Mouse (Mus musculus) spleen, adult 2 months (tissue): ENCODE measurements around the gene Mia2. TPM values are rescaled to one million over a fixed set of nuclear protein-coding genes. Genes with fewer than 3 reads are reported as not detected.

ENCODE experiments used
- DNase-seq, 2 experiments: peaks; one replicate each; pipeline versions ENCODE4 v3.0.0 to v3.0.0-alpha.2; 2012 to 2021; ENCODE audit warnings: low spot score in 2 of 2, low read depth in 1 of 2
- H3K27ac ChIP-seq: fragments of 200-500 bp; 2 replicates; pipeline ENCODE4 v1.5.1; 2012; ENCODE audit warnings: low read length, inconsistent platforms; ENCODE audit not compliant: insufficient read depth
- H3K27me3 ChIP-seq: fragments of 200-500 bp; 2 replicates; pipeline ENCODE4 v1.6.1; 2012; ENCODE audit warnings: mild to moderate bottlenecking, moderate library complexity, low read length, inconsistent platforms; ENCODE audit not compliant: control insufficient read depth, insufficient read depth
- H3K36me3 ChIP-seq: fragments of 200-500 bp; 2 replicates; pipeline ENCODE4 v1.6.1; 2012; ENCODE audit warnings: mild to moderate bottlenecking, low read length, inconsistent platforms; ENCODE audit not compliant: control insufficient read depth, insufficient read depth
- H3K4me1 ChIP-seq: fragments of 200-500 bp; 2 replicates; pipeline ENCODE4 v1.6.1; 2011; ENCODE audit warnings: inconsistent platforms; ENCODE audit not compliant: control insufficient read depth, insufficient read depth, insufficient read length
- H3K4me3 ChIP-seq: fragments of 200-500 bp; 2 replicates; pipeline ENCODE4 v1.5.1; 2011; ENCODE audit warnings: mild to moderate bottlenecking, inconsistent platforms; ENCODE audit not compliant: insufficient read depth, insufficient read length; ENCODE audit errors: extremely low read depth
- CTCF ChIP-seq: fragments of 200-500 bp; IDR thresholded peaks from 2 replicates; pipeline ENCODE4 v1.5.1; 2011; ENCODE audit warnings: mild to moderate bottlenecking, inconsistent platforms; ENCODE audit not compliant: insufficient read depth, insufficient read length, insufficient replicate concordance; ENCODE audit errors: extremely low read depth
- POLR2A ChIP-seq: fragments of 200-500 bp; IDR thresholded peaks from 2 replicates; pipeline ENCODE4 v1.6.1; 2011; ENCODE audit warnings: low read depth, low read length, inconsistent platforms
- WGBS: fragments of 180-500 bp; shearing (Covaris S2); methylation state at CpG from one replicate; pipeline ENCODE4 v1.1.7; 2018; 5-methylcytosine and 5-hydroxymethylcytosine counted together
- polyA plus RNA-seq: library from polyadenylated mRNA; depleted of rRNA; stranded (reverse); fragments of >200 nt; gene quantifications from 2 replicates; pipeline ENCODE4 v1.2.3, GENCODE M21; 2012

Gene Mia2
- polyA plus RNA-seq, 1 experiment: 16.5 TPM

- TF ChIP-seq CTCF (no peak), POLR2A (no peak)
- H3K36me3 ChIP-seq: no peaks in the 10 kb centered on the region
- H3K4me1 ChIP-seq: no peaks in the 10 kb centered on the region
- H3K27me3 ChIP-seq: no peaks in the 10 kb centered on the region
- no peak overlapping the region for H3K27ac ChIP-seq
- no peak overlapping the region for H3K4me3 ChIP-seq
- 79% methylated on average over 5 of the region's 5 CpGs for WGBS
- DNase-seq: no peak
These were observed 9.4 kb upstream of the Mia2 start for GRCm38 (mm10) chr12:59086171-59086570.

GRCm38 (mm10) chr12:59093543-59093942 is 2.1 kb upstream of the Mia2 start:
- 64% methylated on average over 2 of the region's 2 CpGs for WGBS
- Histone ChIP-seq H3K27me3 (no peaks in the 10 kb centered on the region), H3K4me3 (no peak overlapping the region), H3K4me1 (no peaks in the 10 kb centered on the region), H3K36me3 (no peaks in the 10 kb centered on the region), H3K27ac (no peak overlapping the region)
- no peak for DNase-seq
- no peak for TF ChIP-seq POLR2A
- no peak for TF ChIP-seq CTCF

GRCm38 (mm10) chr12:59104771-59105170 is 9.2 kb downstream of the Mia2 start:
- no peak for DNase-seq
- TF ChIP-seq CTCF (no peak), POLR2A (no peak)
- Histone ChIP-seq H3K4me1 (no peaks in the 10 kb centered on the region), H3K4me3 (no peak overlapping the region), H3K27ac (no peak overlapping the region), H3K27me3 (no peaks in the 10 kb centered on the region), H3K36me3 (no peaks in the 10 kb centered on the region)
- WGBS: 86% methylated on average over 5 of the region's 5 CpGs

GRCm38 (mm10) chr12:59105914-59106313 is 10.3 kb downstream of the Mia2 start:
- no peak for DNase-seq
- Histone ChIP-seq H3K27me3 (no peaks in the 10 kb centered on the region), H3K27ac (no peak overlapping the region), H3K36me3 (no peaks in the 10 kb centered on the region), H3K4me3 (no peak overlapping the region), H3K4me1 (no peaks in the 10 kb centered on the region)
- 91% methylated on average over 6 of the region's 6 CpGs for WGBS
- no peak for TF ChIP-seq CTCF
- no peak for TF ChIP-seq POLR2A

- Histone ChIP-seq H3K4me3 (no peak overlapping the region), H3K27me3 (no peaks in the 10 kb centered on the region), H3K4me1 (no peaks in the 10 kb centered on the region), H3K27ac (no peak overlapping the region), H3K36me3 (no peaks in the 10 kb centered on the region)
- no peak for DNase-seq
- WGBS: 92% methylated on average over 5 of the region's 5 CpGs
- TF ChIP-seq CTCF (no peak), POLR2A (no peak)
These were observed 10.9 kb downstream of the Mia2 start for GRCm38 (mm10) chr12:59106491-59106890.

- DNase-seq: no peak
- WGBS: 87% methylated on average over 4 of the region's 4 CpGs
- H3K36me3 ChIP-seq: no peaks in the 10 kb centered on the region
These were observed 12.3 kb downstream of the Mia2 start for GRCm38 (mm10) chr12:59107926-59108325.

GRCm38 (mm10) chr12:59117184-59117583 is 21.6 kb downstream of the Mia2 start:
- 83% methylated on average over 3 of the region's 3 CpGs for WGBS
- H3K27me3 ChIP-seq: no peaks in the 10 kb centered on the region
- TF ChIP-seq CTCF (no peak), POLR2A (no peak)
- DNase-seq: no peak
- H3K27ac ChIP-seq: no peak overlapping the region
- H3K4me1 ChIP-seq: no peaks in the 10 kb centered on the region
- no peaks in the 10 kb centered on the region for H3K36me3 ChIP-seq
- H3K4me3 ChIP-seq: no peak overlapping the region

More at GRCm38 (mm10) chr12:59107926-59108325, 12.3 kb downstream of the Mia2 start:
- no peak for TF ChIP-seq POLR2A
- no peak for TF ChIP-seq CTCF
- Histone ChIP-seq H3K4me3 (no peak overlapping the region), H3K27ac (no peak overlapping the region), H3K4me1 (no peaks in the 10 kb centered on the region), H3K27me3 (no peaks in the 10 kb centered on the region)
